Mouse (Mus musculus) cerebellum, adult 2 months (tissue): ENCODE measurements at regions not wholly inside any gene's neighbourhood (a gene's known extent, or its start where the extent isn't known, plus 50 kb on each side); places are given as distances from the start of the nearest gene placed in this dataset.

Experiments used
- DNase-seq, 2 experiments: peaks; one replicate each; pipeline ENCODE4 v3.0.0; 2021
- H3K27ac ChIP-seq: fragments of 200-500 bp; 2 replicates; pipeline ENCODE4 v1.5.1; 2012; ENCODE audit warnings: low read length, control low read depth, inconsistent platforms; ENCODE audit not compliant: insufficient read depth
- H3K27me3 ChIP-seq: fragments of 200-500 bp; 2 replicates; pipeline ENCODE4 v1.6.1; 2012; ENCODE audit warnings: inconsistent platforms, mild to moderate bottlenecking, low read length, moderate library complexity; ENCODE audit not compliant: control insufficient read depth, insufficient read depth
- H3K4me1 ChIP-seq: fragments of 200-500 bp; 2 replicates; pipeline ENCODE4 v1.6.1; 2011; ENCODE audit warnings: low read length; ENCODE audit not compliant: control insufficient read depth, insufficient read depth
- H3K4me3 ChIP-seq: fragments of 200-500 bp; replicated peaks from 2 replicates; pipeline ENCODE3; 2011; ENCODE audit warnings: mild to moderate bottlenecking, low read depth, low read length, control low read depth; ENCODE audit not compliant: insufficient read depth
- CTCF ChIP-seq: fragments of 200-500 bp; IDR thresholded peaks from 2 replicates; pipeline ENCODE4 v1.5.1; 2011; ENCODE audit warnings: low read depth, mild to moderate bottlenecking, control low read depth, low read length, moderate library complexity, borderline replicate concordance; ENCODE audit not compliant: insufficient read depth
- POLR2A ChIP-seq: fragments of 200-500 bp; IDR thresholded peaks from 2 replicates; pipeline ENCODE4 v1.6.1; 2011; ENCODE audit warnings: low read length, control low read depth, borderline replicate concordance; ENCODE audit not compliant: insufficient read depth
- WGBS: fragments of 180-500 bp; shearing (Covaris S2); methylation state at CpG from one replicate; pipeline ENCODE4 v1.1.7; 2018; 5-methylcytosine and 5-hydroxymethylcytosine counted together

DNA sequence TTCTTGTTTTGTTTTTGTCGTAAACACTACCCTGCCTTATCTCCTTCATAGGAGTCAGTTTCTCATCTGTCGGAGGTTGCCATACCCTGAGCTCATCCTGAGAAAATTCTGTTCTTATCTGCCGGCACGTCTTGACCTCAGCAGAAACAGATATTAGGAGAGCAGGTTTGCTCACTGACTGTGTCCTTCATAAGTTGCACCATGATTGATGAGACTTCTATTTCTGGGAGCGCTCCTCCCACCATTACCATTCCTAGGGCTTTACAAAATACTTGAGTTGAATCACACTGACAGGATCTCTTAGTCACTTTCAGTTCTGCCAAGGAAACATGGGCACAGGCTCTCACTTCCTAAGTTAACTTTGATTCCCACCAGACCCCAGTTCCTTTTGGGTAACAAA lies 196.9 kb downstream of the Sec61b start:
- DNase-seq = no peak
- Histone ChIP-seq H3K4me3 (no peak overlapping the region), H3K4me1 (no peaks in the 10 kb centered on the region), H3K27me3 (no peaks in the 10 kb centered on the region), H3K27ac (no peak overlapping the region)
- WGBS = 97% methylated on average over 5 of the region's 5 CpGs
- TF ChIP-seq POLR2A (no peak), CTCF (no peak)

DNA sequence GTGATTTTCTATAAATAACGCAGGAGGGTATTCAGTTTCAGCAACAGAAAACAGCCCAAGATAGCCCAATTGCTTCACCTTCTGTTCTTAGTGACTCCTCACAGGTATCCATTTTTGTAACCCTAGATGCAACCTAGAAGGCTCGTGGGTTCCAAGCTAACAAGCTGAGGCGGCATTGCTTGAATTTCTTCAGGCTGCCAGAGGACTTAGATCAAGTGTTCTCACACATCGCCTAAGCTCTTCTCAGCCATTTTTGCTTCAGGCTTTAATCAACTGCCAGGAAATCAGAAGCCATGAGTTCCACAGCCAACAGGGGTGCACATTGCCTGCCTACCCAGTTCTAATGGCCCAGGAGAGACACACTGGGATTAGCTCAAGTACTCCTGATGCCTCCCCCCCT lies 206.7 kb downstream of the Sec61b start:
- WGBS = 94% methylated on average over 4 of the region's 4 CpGs
- H3K4me1 ChIP-seq = no peaks in the 10 kb centered on the region
- TF ChIP-seq CTCF (no peak), POLR2A (no peak)
- no peaks in the 10 kb centered on the region; the same call in 1 of the 2 replicates for H3K27me3 ChIP-seq
- no peak overlapping the region for H3K4me3 ChIP-seq
- no peak overlapping the region for H3K27ac ChIP-seq
- no peak for DNase-seq

- H3K4me1 ChIP-seq = peaks cover 11% of the 10 kb centered on the region
These were observed 216.7 kb downstream of the Sec61b start for GRCm38 (mm10) chr4:47691207-47691606.

GRCm38 (mm10) chr4:47692654-47693053 lies 218.2 kb downstream of the Sec61b start:
- Histone ChIP-seq H3K4me1 (peaks cover 13% of the 10 kb centered on the region), H3K4me3 (no peak overlapping the region), H3K27me3 (no peaks in the 10 kb centered on the region), H3K27ac (no peak overlapping the region)
- DNase-seq = peak in 1 of 2 experiments; percentile 19
- TF ChIP-seq POLR2A = no peak
- TF ChIP-seq CTCF = no peak

More at GRCm38 (mm10) chr4:47691207-47691606, 216.7 kb downstream of the Sec61b start:
- Histone ChIP-seq H3K4me3 (no peak overlapping the region), H3K27me3 (no peaks in the 10 kb centered on the region), H3K27ac (no peak overlapping the region)
- 93% methylated on average over 2 of the region's 2 CpGs for WGBS
- no peak for DNase-seq
- TF ChIP-seq POLR2A = no peak
- TF ChIP-seq CTCF = no peak

- peak; percentile 56 to 67 for DNase-seq
- TF ChIP-seq CTCF (no peak), POLR2A (no peak)
- H3K4me3 ChIP-seq = no peak overlapping the region
- no peak overlapping the region for H3K27ac ChIP-seq
- peaks cover 18% of the 10 kb centered on the region for H3K4me1 ChIP-seq
- 9% methylated on average over 12 of the region's 12 CpGs for WGBS
- H3K27me3 ChIP-seq = no peaks in the 10 kb centered on the region
These were observed 218.8 kb downstream of the Sec61b start for GRCm38 (mm10) chr4:47693221-47693620.

DNA sequence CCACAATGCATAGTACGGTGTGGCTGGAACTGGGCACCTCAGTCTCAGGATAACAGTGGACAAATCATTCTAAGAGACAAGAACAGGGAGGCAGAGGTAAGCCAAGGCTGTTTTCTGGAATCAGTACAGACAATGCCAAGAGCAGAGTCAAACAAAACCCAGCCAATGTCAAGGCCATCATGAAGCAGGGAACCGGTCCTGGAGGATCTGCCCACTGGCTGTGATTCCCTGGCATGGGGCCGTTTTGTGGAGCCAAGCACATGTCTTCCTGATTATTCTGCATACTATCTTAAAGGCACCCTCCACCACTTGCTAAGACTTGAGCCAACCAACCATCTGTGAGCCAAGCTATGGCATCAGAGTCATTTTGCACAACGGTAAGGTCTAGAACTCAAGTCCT lies 222.6 kb downstream of the Sec61b start:
- Histone ChIP-seq H3K27me3 (no peaks in the 10 kb centered on the region), H3K4me1 (peaks cover 26% of the 10 kb centered on the region), H3K27ac (no peak overlapping the region), H3K4me3 (no peak overlapping the region)
- TF ChIP-seq CTCF = no peak
- TF ChIP-seq POLR2A = no peak
- DNase-seq = peak in 1 of 2 experiments; percentile 41
- 46% methylated on average over 4 of the region's 4 CpGs for WGBS

DNA sequence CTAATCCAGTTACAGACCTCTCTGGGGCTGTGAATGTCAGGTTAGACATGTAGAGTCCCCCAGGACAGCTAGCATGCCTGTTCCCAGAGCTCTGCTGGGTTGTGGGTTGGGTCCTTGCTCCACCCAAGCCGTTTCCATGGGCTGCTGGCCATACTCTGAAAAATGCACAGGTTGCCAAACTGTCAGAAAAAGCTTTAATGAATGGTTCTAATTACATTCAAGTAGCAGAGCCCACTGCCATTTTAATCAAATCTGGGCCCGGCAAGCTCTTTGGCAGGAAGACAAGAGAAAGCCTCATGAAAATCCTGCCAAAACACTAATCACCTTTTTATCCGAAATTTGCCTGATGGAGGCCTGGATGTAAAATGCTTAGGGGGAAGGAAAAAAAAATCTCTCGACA lies 224.1 kb downstream of the Sec61b start:
- Histone ChIP-seq H3K27me3 (no peaks in the 10 kb centered on the region), H3K27ac (0 out of 2 replicates have a peak overlapping the region, but pooled peaks have one; percentile 59), H3K4me3 (no peak overlapping the region), H3K4me1 (peaks cover 17% of the 10 kb centered on the region)
- 4% methylated on average over 4 of the region's 4 CpGs for WGBS
- TF ChIP-seq POLR2A = no peak
- TF ChIP-seq CTCF = no peak
- peak; percentile 48 to 72 for DNase-seq

DNA sequence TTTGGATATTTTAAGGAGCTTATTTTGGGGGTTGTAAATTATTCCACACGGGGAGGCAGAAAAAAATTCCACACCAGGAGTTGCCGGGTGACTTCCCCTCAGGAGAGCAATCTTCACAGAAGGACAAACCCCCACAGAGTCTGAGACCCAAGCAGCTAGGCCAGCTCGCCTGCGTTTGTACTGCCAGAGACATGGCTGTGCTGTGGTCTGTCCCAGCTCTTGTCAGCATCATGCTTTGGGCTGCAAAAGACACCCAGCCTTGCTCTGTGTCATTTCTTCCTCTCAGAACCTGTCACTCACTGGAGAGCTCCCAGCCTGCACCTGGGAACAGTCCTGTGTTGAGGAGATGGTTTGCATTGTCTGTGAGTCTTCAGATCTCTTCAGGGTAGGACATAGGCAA lies 224.5 kb downstream of the Sec61b start:
- no peak for TF ChIP-seq POLR2A
- no peak for TF ChIP-seq CTCF
- Histone ChIP-seq H3K4me3 (no peak overlapping the region), H3K4me1 (peaks cover 18% of the 10 kb centered on the region), H3K27ac (peak overlapping the region; percentile 59; the same call in 1 of the 2 replicates), H3K27me3 (no peaks in the 10 kb centered on the region)
- peak; percentile 53 to 54 for DNase-seq
- 8% methylated on average over 4 of the region's 4 CpGs for WGBS
